Mouse (Mus musculus): ENCODE results near the gene Gm1123. TPM values are rescaled to one million over a fixed set of nuclear protein-coding genes. Genes with fewer than 3 reads are reported as not detected.

Gm1123 gene
- polyA plus RNA-seq, 1 experiment from 2014 or later, result not detected

DNA sequence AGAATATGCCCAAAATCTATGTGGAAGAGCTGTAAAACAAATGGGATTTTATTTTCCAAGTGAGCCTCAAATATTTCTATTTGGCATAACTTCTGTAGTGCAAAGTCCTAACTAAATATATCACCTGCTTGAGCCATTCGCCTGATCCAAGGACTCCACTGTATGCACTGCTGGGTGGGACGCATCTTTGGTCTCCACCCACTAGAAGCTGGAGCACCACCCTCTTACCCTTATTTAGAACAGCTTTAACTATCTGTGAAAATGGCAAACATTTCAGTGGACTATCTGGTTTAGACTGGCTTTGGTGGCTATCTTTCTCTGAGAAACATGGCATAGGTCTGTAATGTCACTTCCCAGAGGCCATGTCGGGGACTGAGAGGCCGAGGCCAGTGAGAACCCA lies 7.1 kb upstream of the Gm1123 start:
- 96% methylated on average over 4 of the region's 4 CpGs for WGBS
- Histone ChIP-seq H3K4me1 (0 out of 2 replicates have a peak, but pooled peaks cover 2% of the 10 kb centered on the region), H3K27ac (no peak overlapping the region), H3K9me3 (no peaks in the 10 kb centered on the region), H3K9ac (no peak overlapping the region), H3K4me3 (replicated peaks) (no peak overlapping the region), H3K4me2 (no peak overlapping the region), H3K27me3 (no peaks in the 10 kb centered on the region), H3K36me3 (replicated peaks) (peaks cover 33% of the 10 kb centered on the region)
- no peak for ATAC-seq (ENCODE audit: low FRiP score)

DNA sequence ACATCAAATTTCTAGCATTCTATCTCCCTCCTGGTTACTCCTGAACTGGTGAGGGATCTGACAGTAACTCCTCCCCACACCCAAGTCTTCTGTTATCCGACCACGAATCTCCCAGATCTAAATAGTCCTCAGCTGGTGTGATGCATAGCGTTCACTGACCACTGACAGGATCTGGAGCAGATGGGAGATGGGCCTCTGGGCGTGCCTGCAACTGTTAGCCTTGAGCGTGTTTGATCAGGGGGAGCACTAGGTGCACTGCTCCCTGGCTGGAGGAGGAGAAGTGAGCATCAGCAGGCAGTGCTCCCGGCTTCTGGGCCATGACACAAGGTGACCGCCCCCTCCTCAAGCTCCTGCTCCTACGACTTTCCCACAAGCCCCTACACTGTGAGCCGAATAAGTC lies 6.5 kb upstream of the Gm1123 start:
- Histone ChIP-seq H3K4me1 (0 out of 2 replicates have a peak, but pooled peaks cover 2% of the 10 kb centered on the region), H3K27me3 (no peaks in the 10 kb centered on the region), H3K4me2 (no peak overlapping the region), H3K27ac (no peak overlapping the region), H3K9me3 (no peaks in the 10 kb centered on the region), H3K9ac (no peak overlapping the region), H3K36me3 (replicated peaks) (peaks cover 38% of the 10 kb centered on the region), H3K4me3 (replicated peaks) (no peak overlapping the region)
- ATAC-seq (ENCODE audit: low FRiP score), result no peak
- 83% methylated on average over 9 of the region's 9 CpGs for WGBS

DNA sequence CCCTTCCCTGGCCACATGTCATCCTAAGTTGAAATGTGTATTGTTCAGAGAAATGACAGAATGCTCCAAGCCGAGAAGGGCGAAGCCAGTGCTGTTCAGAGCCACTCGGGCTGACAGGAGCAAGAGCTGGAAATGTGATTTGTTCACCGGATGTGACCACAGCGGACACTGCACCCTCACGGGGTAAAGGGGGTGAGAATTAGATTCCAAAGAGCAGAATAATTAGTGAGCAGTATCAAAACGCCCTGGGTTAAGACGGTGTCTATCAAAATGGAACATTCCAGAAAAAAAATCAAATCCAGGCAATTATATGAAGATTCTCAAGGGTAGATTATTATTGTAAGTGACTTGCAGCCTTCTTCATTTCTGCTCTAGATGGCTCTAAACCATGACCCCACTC lies 1.4 kb downstream of the Gm1123 start:
- ATAC-seq (ENCODE audit: low FRiP score), result no peak
- 91% methylated on average over 8 of the region's 8 CpGs for WGBS

DNA sequence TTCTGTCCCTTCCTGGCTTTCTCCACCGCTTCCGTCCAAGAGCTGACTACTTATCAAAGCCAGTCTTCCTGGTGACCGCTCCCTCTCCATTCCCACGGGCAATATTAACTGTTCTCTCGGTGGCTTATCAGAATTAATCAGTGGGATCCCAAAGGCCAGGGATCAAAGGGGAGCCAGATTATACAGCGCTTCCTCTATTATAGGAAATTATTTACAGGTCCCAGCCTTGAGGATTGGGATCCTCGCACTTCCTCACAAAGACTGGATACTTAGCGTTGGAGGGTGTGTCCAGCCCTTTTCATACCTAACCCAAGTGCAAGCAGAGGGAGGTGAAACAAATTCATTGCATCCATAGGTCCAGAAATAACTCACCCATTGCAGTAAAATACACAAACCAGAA lies 3.5 kb downstream of the Gm1123 start:
- Histone ChIP-seq H3K9me3 (no peaks in the 10 kb centered on the region), H3K27ac (no peak overlapping the region), H3K4me1 (no peaks in the 10 kb centered on the region), H3K4me3 (replicated peaks) (no peak overlapping the region), H3K36me3 (replicated peaks) (no peaks in the 10 kb centered on the region), H3K27me3 (no peaks in the 10 kb centered on the region), H3K4me2 (no peak overlapping the region), H3K9ac (no peak overlapping the region)
- WGBS, result 89% methylated on average over 8 of the region's 8 CpGs
- ATAC-seq (ENCODE audit: low FRiP score), result no peak

More for the DNA sequence above, 1.4 kb downstream of the Gm1123 start:
- Histone ChIP-seq H3K4me1 (no peaks in the 10 kb centered on the region), H3K27me3 (no peaks in the 10 kb centered on the region), H3K27ac (no peak overlapping the region), H3K9ac (no peak overlapping the region), H3K4me2 (no peak overlapping the region), H3K36me3 (replicated peaks) (peaks cover 6% of the 10 kb centered on the region; the same call in 1 of the 2 replicates), H3K4me3 (replicated peaks) (no peak overlapping the region), H3K9me3 (no peaks in the 10 kb centered on the region)

DNA sequence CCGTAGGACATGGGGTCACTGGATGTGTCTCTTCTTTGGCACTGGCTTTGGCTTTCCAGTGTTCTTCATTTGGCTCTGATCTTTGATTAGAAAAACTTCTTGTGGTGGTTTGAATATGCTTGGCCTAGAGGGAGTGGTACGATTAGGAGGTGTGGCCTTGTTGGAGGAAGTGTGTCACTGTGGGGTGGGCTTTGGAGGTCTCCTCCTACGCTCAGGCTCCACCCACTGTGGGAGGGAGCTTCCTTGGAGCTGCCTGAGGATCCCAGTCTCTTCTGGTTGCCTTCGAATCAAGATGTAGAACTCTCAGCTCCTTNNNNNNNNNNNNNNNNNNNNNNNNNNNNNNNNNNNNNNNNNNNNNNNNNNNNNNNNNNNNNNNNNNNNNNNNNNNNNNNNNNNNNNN lies 13.8 kb downstream of the Gm1123 start:
- no peak overlapping the region for H3K9ac ChIP-seq
- no peak for ATAC-seq (ENCODE audit: low FRiP score)
- no peak overlapping the region for H3K4me2 ChIP-seq
- no peaks in the 10 kb centered on the region for H3K9me3 ChIP-seq
- no peaks in the 10 kb centered on the region for H3K4me1 ChIP-seq
- WGBS, result 84% methylated on average over 4 of the region's 4 CpGs
- H3K27me3 ChIP-seq, result no peaks in the 10 kb centered on the region
- no peak overlapping the region for H3K27ac ChIP-seq
- no peak overlapping the region for H3K4me3 ChIP-seq (replicated peaks)
- no peaks in the 10 kb centered on the region for H3K36me3 ChIP-seq (replicated peaks)

DNA sequence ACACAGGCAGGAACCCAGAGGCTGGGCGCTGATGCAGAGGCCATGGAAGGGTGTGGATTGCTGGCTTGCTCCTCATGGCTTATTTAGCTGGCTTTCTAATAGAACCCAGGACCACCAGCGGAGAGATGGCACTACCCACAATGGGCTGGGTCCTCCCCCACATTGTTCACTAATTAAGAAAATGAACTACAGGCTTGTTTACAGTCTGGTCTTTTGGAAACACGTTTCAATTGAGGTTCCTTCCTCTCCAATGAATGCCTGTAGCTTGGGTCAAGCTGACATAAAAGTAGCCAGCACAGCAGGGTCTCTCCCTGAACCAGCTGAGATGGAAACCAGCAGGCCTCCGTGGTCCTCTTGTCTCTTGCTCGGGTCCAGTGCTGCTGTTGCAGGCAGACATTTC lies 14.3 kb downstream of the Gm1123 start:
- no peak overlapping the region for H3K4me2 ChIP-seq
- H3K36me3 ChIP-seq (replicated peaks), result no peaks in the 10 kb centered on the region
- no peaks in the 10 kb centered on the region for H3K27me3 ChIP-seq
- 21% methylated on average over 5 of the region's 5 CpGs for WGBS
- no peak for ATAC-seq (ENCODE audit: low FRiP score)
- H3K9ac ChIP-seq, result no peak overlapping the region
- H3K4me3 ChIP-seq (replicated peaks), result no peak overlapping the region
- H3K27ac ChIP-seq, result no peak overlapping the region
- no peaks in the 10 kb centered on the region for H3K4me1 ChIP-seq
- no peaks in the 10 kb centered on the region for H3K9me3 ChIP-seq

DNA sequence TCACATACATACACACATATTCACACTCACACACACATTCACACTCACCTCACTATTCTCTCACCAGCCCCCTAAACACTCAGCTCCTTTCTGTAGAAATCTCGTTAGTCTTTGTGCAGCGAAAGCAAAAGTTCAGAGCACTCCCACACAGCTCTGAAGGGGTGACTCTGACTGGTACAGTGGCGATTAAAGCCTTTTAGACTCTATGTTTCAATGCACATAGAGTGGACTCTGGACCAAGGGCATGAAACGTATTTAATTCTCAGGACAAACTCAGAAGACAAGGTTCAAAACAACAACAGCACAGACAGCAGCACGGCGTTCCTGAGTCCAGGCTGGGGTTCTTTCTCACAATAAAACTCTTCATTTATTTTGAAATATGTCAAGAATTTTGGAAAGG lies 17.8 kb downstream of the Gm1123 start:
- no peaks in the 10 kb centered on the region for H3K4me1 ChIP-seq
- 73% methylated on average over 6 of the region's 6 CpGs for WGBS
- no peak overlapping the region for H3K9ac ChIP-seq
- H3K36me3 ChIP-seq (replicated peaks), result no peaks in the 10 kb centered on the region
- H3K27ac ChIP-seq, result no peak overlapping the region
- H3K27me3 ChIP-seq, result no peaks in the 10 kb centered on the region
- H3K4me2 ChIP-seq, result no peak overlapping the region
- H3K9me3 ChIP-seq, result no peaks in the 10 kb centered on the region
- ATAC-seq (ENCODE audit: low FRiP score), result no peak
- no peak overlapping the region for H3K4me3 ChIP-seq (replicated peaks)

DNA sequence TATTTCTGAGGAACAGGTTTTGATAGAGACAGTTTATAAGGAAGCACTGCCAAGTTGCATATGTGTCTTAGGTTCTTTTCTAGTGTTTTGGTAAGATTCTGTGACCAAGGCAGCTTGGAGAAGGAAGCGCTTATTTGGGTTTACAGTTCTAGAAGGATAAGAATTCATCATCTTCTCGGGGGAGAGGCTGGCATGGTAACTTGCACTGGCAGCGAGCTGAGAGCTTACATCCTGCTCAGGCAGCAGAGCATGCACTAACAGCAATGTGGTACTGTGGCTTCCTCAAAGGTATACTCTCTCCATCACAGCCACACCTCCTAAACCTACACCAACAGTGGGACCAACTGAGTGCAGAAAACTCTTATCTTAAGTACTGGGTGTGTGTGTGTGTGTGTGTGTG lies 18.8 kb downstream of the Gm1123 start:
- no peak overlapping the region for H3K4me3 ChIP-seq (replicated peaks)
- H3K4me1 ChIP-seq, result no peaks in the 10 kb centered on the region
- WGBS, result 82% methylated on average over 3 of the region's 3 CpGs
- ATAC-seq (ENCODE audit: low FRiP score), result no peak
- no peaks in the 10 kb centered on the region for H3K27me3 ChIP-seq
- no peaks in the 10 kb centered on the region for H3K36me3 ChIP-seq (replicated peaks)
- H3K4me2 ChIP-seq, result no peak overlapping the region
- no peaks in the 10 kb centered on the region for H3K9me3 ChIP-seq
- H3K9ac ChIP-seq, result no peak overlapping the region
- no peak overlapping the region for H3K27ac ChIP-seq

DNA sequence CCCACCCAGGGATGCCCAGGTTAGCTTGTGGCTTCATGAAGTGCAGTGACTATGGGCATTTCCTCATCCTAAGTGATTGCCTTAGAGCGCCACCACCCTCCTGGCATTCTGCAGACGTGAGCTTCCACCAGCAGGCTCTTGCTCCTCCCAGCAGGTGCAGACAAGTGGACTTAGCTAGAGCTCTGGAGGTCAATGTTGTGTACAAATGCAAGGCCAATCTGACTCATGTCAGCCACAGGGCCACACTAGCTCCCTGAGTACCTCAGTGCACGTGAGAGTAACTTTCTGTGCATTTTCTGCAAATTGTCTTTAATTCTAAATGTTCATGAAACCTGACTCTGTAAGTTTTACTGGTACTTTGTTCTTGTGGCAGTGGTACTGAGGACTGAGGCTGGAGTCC lies 19.2 kb downstream of the Gm1123 start:
- no peaks in the 10 kb centered on the region for H3K27me3 ChIP-seq
- H3K4me3 ChIP-seq (replicated peaks), result no peak overlapping the region
- H3K4me1 ChIP-seq, result no peaks in the 10 kb centered on the region
- H3K4me2 ChIP-seq, result no peak overlapping the region
- H3K36me3 ChIP-seq (replicated peaks), result no peaks in the 10 kb centered on the region
- ATAC-seq (ENCODE audit: low FRiP score), result no peak
- H3K27ac ChIP-seq, result no peak overlapping the region
- H3K9ac ChIP-seq, result no peak overlapping the region
- WGBS, result 77% methylated on average over 3 of the region's 3 CpGs
- no peaks in the 10 kb centered on the region for H3K9me3 ChIP-seq

DNA sequence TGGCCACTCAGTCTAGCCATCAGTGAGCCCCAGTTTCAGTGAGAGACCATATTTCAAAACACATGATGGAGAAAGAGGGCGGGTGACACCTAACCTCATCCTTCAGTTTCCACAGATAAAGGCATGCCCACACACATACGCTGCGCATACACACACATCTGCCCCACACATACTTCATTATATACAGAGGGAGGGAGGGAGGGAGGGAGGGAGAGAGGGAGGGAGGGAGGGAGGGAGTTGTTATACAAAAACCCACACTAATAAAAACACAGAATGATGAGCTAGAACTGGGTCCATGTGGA lies 25.7 kb downstream of the Gm1123 start:
- 85% methylated on average over 3 of the region's 3 CpGs for WGBS
- no peaks in the 10 kb centered on the region for H3K4me1 ChIP-seq
- no peak overlapping the region for H3K4me3 ChIP-seq (replicated peaks)
- no peak overlapping the region for H3K4me2 ChIP-seq
- no peak overlapping the region for H3K9ac ChIP-seq
- H3K36me3 ChIP-seq (replicated peaks), result peaks cover 4% of the 10 kb centered on the region
- no peaks in the 10 kb centered on the region for H3K27me3 ChIP-seq
- H3K9me3 ChIP-seq, result no peaks in the 10 kb centered on the region
- no peak for ATAC-seq (ENCODE audit: low FRiP score)
- H3K27ac ChIP-seq, result no peak overlapping the region

DNA sequence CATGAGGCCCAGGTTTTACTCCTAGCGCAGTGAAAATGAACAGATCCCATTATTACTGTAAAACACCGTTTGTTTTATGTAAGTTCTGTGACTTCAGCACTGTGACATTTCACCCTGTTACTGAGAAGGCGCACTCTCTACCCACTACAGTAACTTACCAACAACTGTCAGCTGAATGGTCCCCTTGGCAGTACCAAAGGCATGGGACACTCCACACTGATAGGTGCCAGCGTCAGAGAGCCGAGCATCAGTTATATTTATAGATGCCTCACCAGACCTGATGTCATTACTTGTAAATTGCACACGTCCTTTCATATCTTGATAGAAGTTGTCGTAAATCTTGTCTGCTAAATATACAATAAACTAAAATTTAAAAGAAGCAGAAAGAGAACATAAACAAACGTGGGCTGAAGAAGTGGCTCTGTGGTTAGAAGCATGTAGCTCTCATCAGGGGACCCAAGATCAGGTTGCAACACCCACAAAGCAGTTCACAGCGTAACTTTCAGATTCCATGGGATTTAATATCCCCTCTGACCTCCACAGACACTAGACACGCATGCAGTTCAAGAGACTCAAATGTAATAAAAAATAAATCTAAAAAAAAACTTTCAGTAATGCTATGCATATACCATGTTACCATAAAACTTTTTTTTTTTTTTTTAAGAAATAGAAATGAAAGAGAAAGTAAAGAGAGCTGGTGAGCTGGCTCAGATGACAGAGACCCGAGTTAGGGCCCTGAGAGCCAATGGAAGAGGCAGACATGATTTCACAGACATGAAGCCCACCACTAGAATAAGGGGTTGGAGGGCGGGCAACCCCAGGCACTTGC lies 26.2 kb downstream of the Gm1123 start:
- 88% methylated on average over 12 of the region's 12 CpGs for WGBS
- Histone ChIP-seq H3K9me3 (no peaks in the 10 kb centered on the region), H3K4me3 (replicated peaks) (no peak overlapping the region), H3K36me3 (replicated peaks) (peaks cover 4% of the 10 kb centered on the region), H3K4me1 (no peaks in the 10 kb centered on the region), H3K27ac (no peak overlapping the region), H3K9ac (no peak overlapping the region), H3K4me2 (no peak overlapping the region), H3K27me3 (no peaks in the 10 kb centered on the region)
- no peak for ATAC-seq (ENCODE audit: low FRiP score)

DNA sequence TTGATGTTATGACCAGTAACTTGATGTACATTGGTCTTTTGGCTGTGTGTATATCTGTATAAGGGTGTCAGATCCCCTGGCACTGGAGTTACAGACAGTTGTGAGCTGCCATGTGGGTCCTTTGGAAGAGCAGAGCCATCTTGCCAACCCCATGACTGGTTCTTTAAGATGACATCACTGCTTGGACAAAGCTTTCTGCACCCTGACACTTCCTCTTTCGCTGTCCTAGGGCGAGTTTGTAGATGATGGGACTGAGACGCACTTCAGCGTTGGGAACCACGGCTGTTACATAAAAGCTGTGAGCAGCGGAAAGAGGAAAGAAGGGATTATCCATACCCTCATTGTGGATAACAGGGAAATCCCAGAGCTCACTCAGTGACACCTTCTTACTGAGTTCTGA lies 34.2 kb downstream of the Gm1123 start:
- Histone ChIP-seq H3K4me3 (replicated peaks) (no peak overlapping the region), H3K36me3 (replicated peaks) (peaks cover 28% of the 10 kb centered on the region), H3K9me3 (no peaks in the 10 kb centered on the region), H3K4me2 (no peak overlapping the region), H3K27ac (no peak overlapping the region), H3K4me1 (no peaks in the 10 kb centered on the region), H3K9ac (no peak overlapping the region), H3K27me3 (no peaks in the 10 kb centered on the region)
- whole genome bisulfite sequencing, result 94% methylated on average over 6 of the region's 6 CpGs
- no peak for ATAC-seq (ENCODE audit: low FRiP score)

DNA sequence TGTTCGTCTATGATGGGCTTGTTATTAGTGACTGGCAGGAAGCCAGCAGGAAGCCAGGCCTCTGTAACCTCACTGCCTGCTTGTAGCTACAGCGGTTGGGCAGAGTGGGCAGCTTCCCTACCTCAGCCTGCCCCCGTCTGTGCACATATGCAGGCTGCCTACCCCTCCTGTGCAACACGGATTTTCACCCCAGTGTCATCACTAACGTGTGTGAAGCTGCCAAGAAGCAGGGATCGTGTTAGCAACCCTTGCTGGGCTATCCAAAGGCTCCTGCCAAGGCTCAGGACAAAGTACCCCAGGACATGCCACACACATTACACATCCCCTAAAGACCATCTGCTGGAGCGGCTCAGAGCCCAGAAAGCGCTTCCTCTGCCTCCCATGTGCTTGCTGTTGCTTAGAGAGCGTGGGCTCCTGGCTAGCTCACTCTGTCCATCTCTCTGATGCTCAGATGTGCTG lies 35.6 kb downstream of the Gm1123 start:
- 90% methylated on average over 9 of the region's 9 CpGs for WGBS
- Histone ChIP-seq H3K9me3 (no peaks in the 10 kb centered on the region), H3K4me1 (no peaks in the 10 kb centered on the region), H3K4me2 (no peak overlapping the region), H3K36me3 (replicated peaks) (peaks cover 24% of the 10 kb centered on the region), H3K27me3 (no peaks in the 10 kb centered on the region), H3K27ac (no peak overlapping the region), H3K9ac (no peak overlapping the region), H3K4me3 (replicated peaks) (no peak overlapping the region)
- no peak for ATAC-seq (ENCODE audit: low FRiP score)
